Mouse (Mus musculus) liver, adult 2 months (tissue): ENCODE data around the gene 4930426L09Rik.

Source experiments
- CTCF ChIP-seq: fragments of 200-500 bp; IDR thresholded peaks from 2 replicates; pipeline ENCODE4 v1.5.1; 2011; ENCODE audit warnings: low read depth, low read length, control low read depth
- POLR2A ChIP-seq: fragments of 200-500 bp; IDR thresholded peaks from 2 replicates; pipeline ENCODE4 v1.6.1; 2011; ENCODE audit warnings: low read length, control low read depth; ENCODE audit not compliant: insufficient read depth; ENCODE audit errors: extremely low read depth

- TF ChIP-seq CTCF (no peak), POLR2A (no peak)
These were observed 31.6 kb upstream of the 4930426L09Rik start for GRCm38 (mm10) chr2:18966566-18966965.
